Mouse (Mus musculus): Measurements from ENCODE around the gene AI413582. TPM values are rescaled to one million over a fixed set of nuclear protein-coding genes. Genes with fewer than 3 reads are reported as not detected.

Gene AI413582
- total and polyA plus RNA-seq, 3 experiments, result 9.1 to 22.4 (median 9.1) TPM

DNA sequence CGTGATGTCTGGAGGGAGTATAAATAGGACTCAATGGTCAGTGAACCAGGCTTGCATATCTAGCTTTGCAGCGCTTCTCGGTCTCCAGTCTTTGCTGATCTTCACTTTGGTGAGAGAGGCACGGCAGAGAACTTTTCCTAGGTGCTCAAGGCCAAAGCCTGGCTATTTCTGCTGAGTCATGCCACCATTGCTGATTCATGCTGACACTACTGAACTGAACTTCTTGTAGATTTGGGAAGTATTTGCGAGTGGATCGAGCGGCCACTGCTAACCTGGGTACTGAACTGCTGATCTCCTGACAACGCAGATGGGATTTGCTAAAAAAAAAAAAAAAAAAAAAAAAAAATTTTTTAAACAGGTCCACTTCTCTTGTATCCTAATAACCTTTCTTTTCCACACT lies 33.5 kb downstream of the AI413582 start:
- no peak overlapping the region for H3K9ac ChIP-seq (ENCODE audit: low read depth, low read length)
- no peak overlapping the region for H3K4me3 ChIP-seq
- intact Hi-C loops (cut with DNase I), result no loop called here
- no peak overlapping the region for H3K27ac ChIP-seq
- H3K36me3 ChIP-seq (ENCODE audit: control insufficient read depth, insufficient read depth, low read length), result no peaks in the 10 kb centered on the region
- no peaks in the 10 kb centered on the region for H3K79me2 ChIP-seq (replicated peaks; ENCODE audit: control insufficient read depth, insufficient read depth, low read length)
- no peaks in the 10 kb centered on the region for H3K4me1 ChIP-seq (ENCODE audit: control insufficient read depth, insufficient read depth, low read length)
- no peaks in the 10 kb centered on the region for H3K27me3 ChIP-seq (ENCODE audit: control insufficient read depth, insufficient read depth, low read length)
- 85% methylated on average over 8 of the region's 8 CpGs for WGBS
- TF ChIP-seq POLR2A (IDR thresholded peaks at IDR 0.05; ENCODE audit: insufficient read depth, low read depth, low read length) (no peak), CTCF (IDR thresholded peaks at IDR 0.05) (no peak), EP300 (IDR thresholded peaks at IDR 0.05; ENCODE audit: insufficient read depth, low read depth, low read length) (no peak)
- no peak for DNase-seq

DNA sequence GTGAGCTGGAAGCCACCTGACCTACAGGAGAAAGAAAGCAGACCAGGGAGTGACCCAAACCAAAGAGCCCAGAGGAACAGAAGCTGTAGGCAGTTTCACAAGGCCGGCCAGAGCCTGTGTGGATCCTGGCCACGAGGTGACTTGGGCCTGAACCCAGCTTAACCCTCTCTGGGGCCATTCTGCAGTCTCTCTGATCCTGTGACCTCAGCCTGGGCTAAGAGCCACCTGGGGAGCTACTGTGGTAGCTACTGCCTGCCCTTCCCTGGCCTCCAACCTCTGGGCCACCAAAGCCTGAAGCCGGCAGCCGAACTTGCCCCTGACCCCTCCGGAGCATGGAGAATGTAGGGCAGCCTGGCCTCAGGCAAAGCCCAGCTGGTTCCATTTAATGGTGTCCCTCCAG lies 36.8 kb downstream of the AI413582 start:
- Histone ChIP-seq H3K36me3 (ENCODE audit: control insufficient read depth, insufficient read depth, low read length) (no peaks in the 10 kb centered on the region), H3K79me2 (replicated peaks; ENCODE audit: control insufficient read depth, insufficient read depth, low read length) (no peaks in the 10 kb centered on the region), H3K27ac (no peak overlapping the region), H3K9ac (ENCODE audit: low read depth, low read length) (no peak overlapping the region), H3K4me3 (no peak overlapping the region), H3K4me1 (ENCODE audit: control insufficient read depth, insufficient read depth, low read length) (no peaks in the 10 kb centered on the region), H3K27me3 (ENCODE audit: control insufficient read depth, insufficient read depth, low read length) (no peaks in the 10 kb centered on the region)
- TF ChIP-seq EP300 (IDR thresholded peaks at IDR 0.05; ENCODE audit: insufficient read depth, low read depth, low read length), result no peak
- no peak for TF ChIP-seq POLR2A (IDR thresholded peaks at IDR 0.05; ENCODE audit: insufficient read depth, low read depth, low read length)
- TF ChIP-seq CTCF (IDR thresholded peaks at IDR 0.05), result no peak
- intact Hi-C loops (cut with DNase I), result no loop called here
- DNase-seq, result no peak
- 89% methylated on average over 5 of the region's 5 CpGs for WGBS

DNA sequence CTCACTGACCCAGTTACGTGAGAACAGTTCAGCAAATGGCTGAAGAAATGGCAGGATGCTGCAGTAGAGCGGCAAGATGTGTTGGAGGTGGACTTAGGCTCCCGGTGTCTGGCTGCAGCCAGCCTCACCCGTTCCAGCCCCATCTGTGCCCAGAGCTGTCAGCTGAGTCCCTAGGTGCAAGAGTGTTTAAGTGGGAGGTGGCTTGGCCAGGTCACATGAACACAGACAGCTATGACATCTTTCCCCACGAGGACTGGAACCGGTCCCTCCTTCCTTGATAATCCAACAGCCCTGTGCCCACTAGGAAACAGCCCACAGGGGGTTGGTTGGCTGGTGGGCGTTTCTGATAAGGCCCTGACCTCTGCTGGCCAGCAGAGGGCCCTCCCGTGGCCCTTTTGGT lies 37.5 kb downstream of the AI413582 start:
- TF ChIP-seq CTCF (IDR thresholded peaks at IDR 0.05) (no peak), EP300 (IDR thresholded peaks at IDR 0.05; ENCODE audit: insufficient read depth, low read depth, low read length) (no peak), POLR2A (IDR thresholded peaks at IDR 0.05; ENCODE audit: insufficient read depth, low read depth, low read length) (no peak)
- intact Hi-C loops (cut with DNase I), result no loop called here
- WGBS, result 47% methylated on average over 8 of the region's 8 CpGs
- Histone ChIP-seq H3K4me1 (ENCODE audit: control insufficient read depth, insufficient read depth, low read length) (no peaks in the 10 kb centered on the region), H3K4me3 (no peak overlapping the region), H3K27me3 (ENCODE audit: control insufficient read depth, insufficient read depth, low read length) (no peaks in the 10 kb centered on the region), H3K27ac (no peak overlapping the region), H3K36me3 (ENCODE audit: control insufficient read depth, insufficient read depth, low read length) (no peaks in the 10 kb centered on the region), H3K79me2 (replicated peaks; ENCODE audit: control insufficient read depth, insufficient read depth, low read length) (no peaks in the 10 kb centered on the region), H3K9ac (ENCODE audit: low read depth, low read length) (no peak overlapping the region)
- no peak for DNase-seq

DNA sequence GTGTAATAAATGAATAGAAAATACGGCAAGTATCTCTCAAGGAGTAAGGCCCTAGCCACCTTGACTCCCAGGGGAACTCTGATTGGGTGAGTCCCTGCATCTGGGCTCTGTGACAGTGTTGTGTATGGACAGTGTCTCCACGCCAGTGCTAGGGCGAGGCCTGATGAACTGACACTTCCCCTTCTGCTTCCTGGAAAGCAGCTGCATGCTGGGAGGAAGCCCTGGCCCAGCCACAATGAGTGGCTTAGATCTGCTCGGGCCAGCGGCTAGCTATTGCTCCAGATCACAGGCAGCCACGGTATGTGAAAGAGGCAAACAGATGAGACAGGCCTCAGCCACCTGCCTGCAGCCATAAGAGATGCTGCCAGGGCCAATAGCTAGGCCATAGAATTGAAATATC lies 38.4 kb downstream of the AI413582 start:
- Histone ChIP-seq H3K4me1 (ENCODE audit: control insufficient read depth, insufficient read depth, low read length) (no peaks in the 10 kb centered on the region), H3K27ac (no peak overlapping the region), H3K4me3 (no peak overlapping the region), H3K27me3 (ENCODE audit: control insufficient read depth, insufficient read depth, low read length) (no peaks in the 10 kb centered on the region), H3K9ac (ENCODE audit: low read depth, low read length) (no peak overlapping the region), H3K79me2 (replicated peaks; ENCODE audit: control insufficient read depth, insufficient read depth, low read length) (no peaks in the 10 kb centered on the region), H3K36me3 (ENCODE audit: control insufficient read depth, insufficient read depth, low read length) (no peaks in the 10 kb centered on the region)
- TF ChIP-seq CTCF (IDR thresholded peaks at IDR 0.05) (no peak), EP300 (IDR thresholded peaks at IDR 0.05; ENCODE audit: insufficient read depth, low read depth, low read length) (no peak), POLR2A (IDR thresholded peaks at IDR 0.05; ENCODE audit: insufficient read depth, low read depth, low read length) (no peak)
- 45% methylated on average over 6 of the region's 6 CpGs for WGBS
- no peak for DNase-seq
- intact Hi-C loops (cut with DNase I), result no loop called here

DNA sequence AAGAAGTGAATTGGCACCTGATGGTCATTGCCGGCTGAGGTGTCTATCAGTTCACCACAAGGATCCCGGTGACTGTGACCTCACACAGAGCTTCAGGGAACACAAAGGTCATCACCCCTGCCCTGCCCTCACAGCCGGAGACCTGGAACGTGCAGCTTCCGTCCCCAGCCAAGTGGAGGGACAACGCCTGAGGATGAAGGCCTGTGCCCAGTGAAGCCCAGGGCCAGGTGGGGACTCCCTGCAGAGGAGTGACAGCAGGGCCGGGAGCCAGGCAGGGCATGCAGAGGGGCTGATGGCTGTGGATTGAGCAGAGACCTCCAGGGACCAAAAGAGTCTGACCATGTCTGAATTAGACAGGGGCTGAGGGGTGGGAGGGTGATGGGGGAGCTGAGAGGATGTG lies 42.4 kb downstream of the AI413582 start:
- H3K79me2 ChIP-seq (replicated peaks; ENCODE audit: control insufficient read depth, insufficient read depth, low read length), result no peaks in the 10 kb centered on the region
- WGBS, result 72% methylated on average over 7 of the region's 7 CpGs
- H3K4me3 ChIP-seq, result no peak overlapping the region
- no peaks in the 10 kb centered on the region for H3K36me3 ChIP-seq (ENCODE audit: control insufficient read depth, insufficient read depth, low read length)
- TF ChIP-seq POLR2A (IDR thresholded peaks at IDR 0.05; ENCODE audit: insufficient read depth, low read depth, low read length) (no peak), EP300 (IDR thresholded peaks at IDR 0.05; ENCODE audit: insufficient read depth, low read depth, low read length) (no peak), CTCF (IDR thresholded peaks at IDR 0.05) (no peak)
- no peak for DNase-seq
- H3K27ac ChIP-seq, result no peak overlapping the region
- H3K9ac ChIP-seq (ENCODE audit: low read depth, low read length), result no peak overlapping the region
- H3K27me3 ChIP-seq (ENCODE audit: control insufficient read depth, insufficient read depth, low read length), result no peaks in the 10 kb centered on the region; the same call in 1 of the 2 replicates
- intact Hi-C loops (cut with DNase I), result no loop called here
- no peaks in the 10 kb centered on the region for H3K4me1 ChIP-seq (ENCODE audit: control insufficient read depth, insufficient read depth, low read length)

DNA sequence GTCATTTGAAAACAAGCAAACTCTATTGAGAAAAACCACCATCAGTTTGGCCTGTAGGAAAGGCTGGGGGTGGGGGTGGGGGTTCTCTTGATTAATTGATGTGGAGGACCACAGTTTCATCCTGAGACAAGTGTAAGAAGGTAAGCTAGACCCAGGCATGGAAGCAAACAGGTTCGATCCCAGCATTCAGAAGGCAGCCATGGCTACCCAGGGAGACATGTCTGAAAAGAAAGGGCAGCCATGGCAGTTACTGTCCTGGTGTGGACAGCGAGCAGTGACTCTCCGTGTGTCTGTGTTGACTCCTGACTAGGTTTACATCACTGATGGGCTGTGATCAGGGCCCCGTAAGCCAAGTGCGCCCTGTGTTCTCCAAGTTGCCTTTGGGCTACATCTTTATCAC lies 44.3 kb downstream of the AI413582 start, which contains the start of gene Grm4:
Gene Grm4, minus strand, starts transcription at position 101 of the 400 bp plus-strand sequence.
- TF ChIP-seq POLR2A (IDR thresholded peaks at IDR 0.05; ENCODE audit: insufficient read depth, low read depth, low read length) (no peak), CTCF (IDR thresholded peaks at IDR 0.05) (no peak), EP300 (IDR thresholded peaks at IDR 0.05; ENCODE audit: insufficient read depth, low read depth, low read length) (no peak)
- H3K9ac ChIP-seq (ENCODE audit: low read depth, low read length), result no peak within 1 kb of the TSS
- H3K79me2 ChIP-seq (replicated peaks; ENCODE audit: control insufficient read depth, insufficient read depth, low read length), result no peaks in the 10 kb centered on the region
- no peaks in the 10 kb centered on the region for H3K36me3 ChIP-seq (ENCODE audit: control insufficient read depth, insufficient read depth, low read length)
- H3K4me1 ChIP-seq (ENCODE audit: control insufficient read depth, insufficient read depth, low read length), result no peaks in the 10 kb centered on the region
- no peak within 1 kb of the TSS for H3K27ac ChIP-seq
- peaks cover 5% of the 10 kb centered on the region; the same call in 1 of the 2 replicates for H3K27me3 ChIP-seq (ENCODE audit: control insufficient read depth, insufficient read depth, low read length)
- DNase-seq, result no peak
- intact Hi-C loops (cut with DNase I), result no loop called here
- H3K4me3 ChIP-seq, result no peak within 1 kb of the TSS
- 73% methylated on average over 5 of the region's 5 CpGs for WGBS
